Mouse (Mus musculus) gastrocnemius, adult 2 months (tissue): Measurements from ENCODE around the gene Khdc4. TPM values are rescaled to one million over a fixed set of nuclear protein-coding genes. Genes with fewer than 3 reads are reported as not detected.
"Not testable (repeated sequence)": the region's sequence is repeated elsewhere in the genome, so short reads cannot be mapped to it uniquely, and the experiment has no call there.

ENCODE experiments used
- DNase-seq: peaks from one replicate; pipeline ENCODE4 v3.0.0; 2022
- H3K27ac ChIP-seq: fragments of 200-600 bp; 2 replicates; pipeline ENCODE4 v1.8.1; 2022; ENCODE audit warnings: mild to moderate bottlenecking
- H3K4me3 ChIP-seq: fragments of 200-600 bp; 2 replicates; pipeline ENCODE4 v1.8.1; 2022; ENCODE audit warnings: mild to moderate bottlenecking, moderate library complexity
- CTCF ChIP-seq: fragments of 200-600 bp; IDR thresholded peaks from 2 replicates; pipeline ENCODE4 v1.8.1; 2022; ENCODE audit warnings: antibody characterized with exemption, mild to moderate bottlenecking, moderate library complexity
- intact Hi-C: fragments of 180-260 bp; cut with DNase I; formaldehyde crosslinking; loops from one replicate; pipeline ENCODE4 v1.15.1; 2025
- total RNA-seq, 2 experiments: library from RNA; stranded (reverse); gene quantifications; 2 replicates each; pipeline ENCODE4 v1.2.3; 2021

Khdc4 gene
- total RNA-seq, 2 experiments from 2014 or later = 24.0 TPM

DNA sequence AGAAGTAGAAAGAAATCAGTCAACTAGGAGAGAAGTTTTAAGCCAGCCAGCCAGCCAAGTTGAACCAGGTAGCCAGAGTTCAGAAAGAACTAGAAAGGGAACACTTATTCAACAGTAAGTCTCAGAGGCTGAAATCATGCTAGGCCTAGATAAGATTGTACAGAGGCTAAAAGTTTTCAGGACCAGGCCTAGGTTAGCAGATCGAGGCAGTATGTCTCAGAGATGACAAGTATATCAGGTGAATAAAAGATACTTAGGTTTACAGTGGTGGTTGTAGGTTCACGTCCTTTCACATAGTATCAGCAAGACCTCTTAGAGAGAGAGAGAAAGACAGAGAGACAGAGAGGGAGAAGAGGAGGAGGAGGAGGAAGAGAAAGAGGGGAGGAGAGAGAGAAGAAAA, 1.8 kb upstream of the Khdc4 start:
- Histone ChIP-seq H3K27ac (peak overlapping the region; percentile 4; the same call in 1 of the 2 replicates), H3K4me3 (no peak overlapping the region)
- TF ChIP-seq CTCF = no peak
- intact Hi-C loops = loop anchor here (5.0 kb wide), 1 partner anchor 33 kb away; the partner anchor contains the start of gene Rit1
- DNase-seq = no peak

DNA sequence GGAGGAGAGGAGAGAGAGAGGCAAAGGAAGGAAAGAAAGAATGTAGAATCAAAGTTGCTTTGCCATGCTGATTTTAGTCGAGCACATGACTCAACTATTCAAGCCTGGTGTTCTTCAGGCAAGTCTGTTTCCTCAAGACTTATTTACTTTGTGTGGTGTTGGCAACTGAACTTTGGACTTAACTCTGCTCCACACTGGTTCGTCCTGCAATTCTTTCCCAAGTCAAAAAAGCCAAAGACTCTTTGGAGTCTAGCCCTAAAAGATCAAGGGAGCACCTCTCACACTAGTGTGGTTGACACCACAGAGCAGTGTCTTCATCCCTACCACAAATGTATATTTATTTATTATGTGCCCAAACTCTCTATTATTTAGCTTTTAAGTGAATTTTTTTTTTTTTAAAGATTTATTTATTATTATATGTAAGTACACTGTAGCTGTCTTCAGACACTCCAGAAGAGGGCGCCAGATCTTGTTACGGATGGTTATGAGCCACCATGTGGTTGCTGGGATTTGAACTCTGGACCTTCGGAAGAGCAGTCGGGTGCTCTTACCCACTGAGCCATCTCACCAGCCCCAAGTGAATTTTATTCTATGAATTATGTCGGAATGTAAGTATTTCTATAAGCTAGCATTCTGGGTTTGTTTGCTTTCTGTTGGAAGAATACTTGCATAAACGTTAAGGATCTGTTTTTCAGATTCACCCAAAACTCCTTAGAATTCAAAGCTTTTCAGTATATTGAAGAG, 1.2 kb upstream of the Khdc4 start:
- TF ChIP-seq CTCF = peak; percentile 29; the same call in 1 of the 2 replicates
- DNase-seq = no peak
- Histone ChIP-seq H3K4me3 (peak overlapping the region; percentile 100), H3K27ac (peak overlapping the region; percentile 94)
- intact Hi-C loops = loop anchor here (5.0 kb wide), 1 partner anchor 33 kb away; the partner anchor contains the start of gene Rit1

DNA sequence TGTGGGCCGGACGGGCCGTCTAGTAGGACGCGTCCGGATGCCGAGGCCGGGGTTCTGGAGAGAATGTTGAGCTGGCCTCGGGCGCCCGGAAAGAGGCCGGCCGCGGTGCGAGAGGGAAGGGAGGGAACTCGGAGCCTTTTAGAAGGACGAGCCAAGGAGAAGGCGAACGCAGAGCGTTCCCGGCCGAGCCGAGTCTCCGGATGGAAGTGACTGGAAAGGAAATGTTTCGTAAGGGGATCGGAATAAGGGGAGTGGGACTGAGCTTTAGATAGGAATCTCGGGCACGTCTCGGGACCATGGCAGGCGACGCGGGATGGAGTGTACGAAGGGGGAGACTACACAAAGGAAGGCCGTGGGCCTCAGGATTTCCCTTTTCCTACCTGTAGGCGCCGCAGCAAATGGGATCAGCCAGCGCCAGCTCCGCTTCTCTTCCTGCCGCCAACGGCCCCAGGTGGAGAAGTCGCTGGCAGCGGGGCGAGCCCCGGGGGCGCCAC, 402 bp downstream of the Khdc4 start:
- H3K27ac ChIP-seq = peak overlapping the region; percentile 94
- H3K4me3 ChIP-seq = peak overlapping the region; percentile 100
- intact Hi-C loops = no loop called here
- TF ChIP-seq CTCF = 0 out of 2 replicates have a peak, but pooled peaks have one; percentile 27
- DNase-seq = peak; percentile 53

DNA sequence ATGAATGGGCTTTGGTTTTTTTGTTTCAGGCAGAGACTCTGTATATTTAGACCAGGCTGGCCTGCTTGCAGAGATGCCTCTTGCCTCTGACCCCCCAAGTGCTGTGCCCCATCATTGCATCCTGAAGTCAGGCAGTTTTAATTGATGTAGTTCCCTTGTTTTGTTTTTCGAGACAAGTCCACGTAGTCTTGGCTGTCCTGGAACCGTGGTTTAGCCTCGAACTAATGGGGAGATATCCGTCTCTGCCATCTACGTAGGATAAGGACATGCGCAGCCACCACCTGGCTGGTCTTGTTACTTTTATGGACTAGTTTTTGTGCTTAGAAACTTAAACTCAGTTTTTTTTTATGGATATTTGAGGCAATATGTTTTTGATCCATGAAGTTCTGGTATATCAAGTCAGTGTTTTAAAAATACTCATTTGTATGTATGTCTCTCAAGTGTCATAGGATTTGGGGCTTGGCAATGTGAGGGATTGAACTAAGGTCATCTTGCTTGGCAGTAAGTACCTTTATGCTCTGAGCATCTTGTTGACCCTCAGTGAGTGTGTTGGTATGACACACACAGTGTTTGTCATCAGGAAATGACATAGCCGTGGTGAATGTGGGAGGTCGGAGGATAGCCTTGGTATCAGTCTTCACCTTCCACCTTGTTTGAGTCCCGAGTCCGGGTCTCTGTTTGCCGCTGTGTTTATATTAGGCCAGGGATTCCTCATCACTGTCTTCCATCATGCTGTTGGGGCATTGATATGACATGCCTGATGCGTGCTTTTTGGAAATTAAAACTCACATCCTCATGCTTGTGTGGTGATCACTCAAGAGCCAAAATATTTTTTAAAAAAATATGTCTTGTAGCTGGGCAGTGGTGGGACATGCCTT, 1.4 kb downstream of the Khdc4 start:
- DNase-seq = no peak
- no peak for TF ChIP-seq CTCF
- Histone ChIP-seq H3K27ac (peak overlapping the region; percentile 94), H3K4me3 (peak overlapping the region; percentile 100)
- intact Hi-C loops = no loop called here

DNA sequence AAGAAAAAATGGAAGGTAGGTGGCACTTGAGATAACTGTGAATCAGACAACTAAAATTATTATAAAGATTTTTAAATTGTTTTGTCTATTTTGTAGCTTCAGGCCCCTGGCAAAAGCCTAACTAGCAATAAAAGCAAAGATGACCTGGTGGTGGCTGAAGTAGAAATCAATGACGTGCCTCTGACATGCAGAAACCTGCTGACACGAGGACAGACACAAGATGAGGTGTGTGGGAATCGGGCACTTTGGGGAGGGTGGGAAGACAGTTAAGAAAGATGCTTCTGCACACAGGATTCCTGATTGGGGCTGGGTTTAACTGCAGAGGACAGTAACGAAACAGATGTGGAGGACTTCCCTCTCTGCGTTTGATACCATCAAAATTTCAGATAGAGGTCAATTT, 3.5 kb downstream of the Khdc4 start:
- intact Hi-C loops = no loop called here
- Histone ChIP-seq H3K27ac (no peak overlapping the region), H3K4me3 (no peak overlapping the region)
- no peak for DNase-seq
- no peak for TF ChIP-seq CTCF

DNA sequence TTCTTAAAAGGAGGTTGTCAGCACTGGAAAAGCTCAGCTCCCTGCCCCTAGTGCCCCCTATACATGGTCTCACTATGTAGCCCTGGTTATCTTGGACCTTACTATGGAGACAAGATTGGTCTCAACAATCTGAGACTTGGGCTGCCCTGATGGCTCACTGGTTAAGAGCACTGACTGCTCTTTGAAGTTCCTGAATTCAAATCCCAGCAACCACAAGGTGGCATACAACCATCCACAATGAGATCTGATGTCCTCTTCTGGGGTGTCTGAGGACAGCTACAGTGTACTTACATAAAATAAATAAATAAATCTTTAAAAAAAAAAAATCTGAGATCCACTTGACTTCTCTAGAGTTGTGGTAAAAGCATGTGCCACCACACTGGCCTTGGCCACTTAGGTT, 9.9 kb downstream of the Khdc4 start:
- no peak overlapping the region for H3K4me3 ChIP-seq
- TF ChIP-seq CTCF = no peak
- intact Hi-C loops = loop anchor here (10.0 kb wide), 1 partner anchor 369 kb away; no protein-coding TSS in a partner anchor

DNA sequence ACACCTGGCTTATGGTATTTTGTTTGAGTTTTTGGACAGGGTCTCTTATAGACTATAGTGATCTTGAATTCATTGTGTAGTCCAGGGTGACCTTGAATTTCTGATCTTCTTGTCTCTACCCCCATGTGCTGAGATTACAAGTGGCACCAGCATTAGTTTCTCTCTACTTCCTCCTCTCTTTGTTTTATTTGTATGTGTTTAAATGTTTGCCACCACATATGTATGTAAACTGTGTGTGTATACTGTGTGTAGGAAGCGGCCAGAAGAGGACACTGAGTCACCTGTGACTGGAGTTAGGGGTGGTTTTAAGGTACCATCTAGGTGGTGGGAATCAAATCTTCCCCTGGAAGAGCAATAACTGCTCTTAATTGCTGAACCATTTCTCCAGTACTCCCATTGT, 12.4 kb downstream of the Khdc4 start:
- no peak for DNase-seq
- Histone ChIP-seq H3K27ac (no peak overlapping the region), H3K4me3 (no peak overlapping the region)
- intact Hi-C loops = loop anchor here (10.0 kb wide), 1 partner anchor 367 kb away; no protein-coding TSS in a partner anchor
- no peak for TF ChIP-seq CTCF

More for the DNA sequence above, 9.9 kb downstream of the Khdc4 start:
- no peak for DNase-seq
- H3K27ac ChIP-seq = no peak overlapping the region

DNA sequence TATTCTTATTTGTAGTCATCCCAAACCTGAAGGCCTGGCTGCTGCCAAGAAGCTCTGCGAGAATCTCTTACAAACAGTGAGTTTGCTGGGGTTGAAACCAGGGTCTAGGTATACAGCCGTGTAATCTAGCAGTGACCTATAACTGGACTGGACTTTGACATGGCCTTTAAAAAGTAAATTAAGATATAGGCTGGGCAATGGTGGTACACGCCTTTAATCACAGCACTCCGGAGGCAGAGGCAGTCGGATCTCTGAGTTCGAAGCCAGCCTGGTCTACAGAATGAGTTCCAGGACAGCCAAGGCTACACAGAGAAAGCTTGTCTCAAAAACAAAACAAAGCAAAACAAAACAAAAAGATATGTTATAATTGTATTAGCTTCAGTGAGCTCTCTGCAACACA, 13.2 kb downstream of the Khdc4 start:
- no peak for TF ChIP-seq CTCF
- no peak overlapping the region for H3K27ac ChIP-seq
- intact Hi-C loops = loop anchor here (10.0 kb wide), 1 partner anchor 366 kb away; no protein-coding TSS in a partner anchor
- no peak overlapping the region for H3K4me3 ChIP-seq
- DNase-seq = no peak

DNA sequence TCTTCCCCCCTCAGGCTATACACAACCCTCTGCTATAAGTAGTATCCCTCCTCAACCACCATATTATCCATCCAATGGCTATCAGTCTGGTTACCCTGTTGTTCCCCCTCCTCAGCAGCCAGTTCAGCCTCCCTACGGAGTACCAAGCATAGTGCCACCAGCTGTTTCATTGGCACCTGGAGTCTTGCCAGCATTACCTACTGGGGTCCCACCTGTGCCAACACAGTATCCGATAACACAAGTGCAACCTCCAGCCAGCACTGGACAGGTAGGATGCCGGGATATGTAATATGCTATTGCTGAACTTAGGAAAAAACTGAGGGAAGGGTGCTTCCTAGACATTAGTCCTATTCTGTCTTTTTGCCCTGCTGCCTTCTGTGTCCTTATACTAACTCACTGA, 14.6 kb downstream of the Khdc4 start:
- no peak for DNase-seq
- Histone ChIP-seq H3K4me3 (no peak overlapping the region), H3K27ac (no peak overlapping the region)
- intact Hi-C loops = no loop called here
- no peak for TF ChIP-seq CTCF

DNA sequence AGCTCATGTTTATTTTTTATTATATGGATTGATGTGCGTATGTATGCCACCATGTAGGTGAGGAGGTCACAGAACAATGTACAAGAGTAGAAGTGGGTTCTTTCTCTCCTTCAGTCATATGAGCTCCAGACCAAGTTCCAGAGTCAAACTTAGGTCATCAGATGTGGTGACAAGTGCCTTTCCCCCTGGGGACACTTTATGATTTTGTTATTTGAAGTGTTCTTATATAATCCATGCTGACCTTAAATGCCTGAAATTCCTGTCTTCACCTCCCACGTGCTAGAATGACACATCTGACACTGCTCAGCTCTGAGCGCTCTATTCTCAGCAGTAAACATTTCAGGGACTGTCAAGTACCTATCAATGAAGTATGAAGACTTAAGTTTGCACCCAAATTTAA, 15.6 kb downstream of the Khdc4 start:
- intact Hi-C loops = no loop called here
- DNase-seq = no peak
- no peak for TF ChIP-seq CTCF
- H3K4me3 ChIP-seq = no peak overlapping the region
- no peak overlapping the region for H3K27ac ChIP-seq

DNA sequence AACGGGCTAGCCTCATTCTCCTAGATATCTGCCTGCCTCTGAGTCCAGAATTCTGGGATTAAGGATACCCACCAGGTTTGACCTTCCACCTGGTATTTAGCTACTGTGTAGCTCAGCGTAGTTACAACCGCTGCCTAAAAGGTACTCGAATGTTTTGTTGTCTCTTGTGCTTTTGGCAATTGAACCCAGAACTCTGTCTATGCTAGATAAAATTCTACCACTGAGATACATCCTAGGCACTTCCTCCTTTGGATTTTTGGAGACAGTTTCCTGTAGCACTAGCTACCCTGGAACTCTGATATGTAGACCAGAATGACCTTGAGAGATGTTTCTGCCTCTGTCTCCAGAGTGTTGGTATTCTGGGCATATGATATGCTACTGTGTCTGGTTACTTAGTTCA, 28.1 kb downstream of the Khdc4 start:
- DNase-seq = no peak
- H3K27ac ChIP-seq = no peak overlapping the region
- no peak overlapping the region for H3K4me3 ChIP-seq
- no peak for TF ChIP-seq CTCF
- intact Hi-C loops = no loop called here

DNA sequence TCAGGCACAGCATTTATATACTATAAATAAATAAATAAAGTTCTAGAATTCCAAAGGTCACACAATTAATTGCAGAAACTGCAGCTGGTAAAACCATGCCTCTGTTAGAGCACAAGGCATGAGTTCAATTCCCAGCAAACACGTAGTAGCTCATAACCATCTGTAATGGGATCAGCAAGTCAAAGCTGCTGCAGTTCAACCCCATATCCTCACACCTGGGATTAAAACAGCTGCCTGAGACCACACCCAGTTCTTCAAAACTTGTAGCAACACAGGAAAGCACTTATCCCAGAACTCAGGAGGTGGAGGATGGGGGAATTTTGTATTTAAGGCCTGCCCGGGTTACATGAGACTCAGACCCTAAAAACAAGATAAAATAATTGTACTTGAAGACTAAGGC, 29.1 kb downstream of the Khdc4 start:
- no peak overlapping the region for H3K27ac ChIP-seq
- H3K4me3 ChIP-seq = no peak overlapping the region
- no peak for TF ChIP-seq CTCF
- intact Hi-C loops = loop anchor here (5.0 kb wide), 1 partner anchor 32 kb away; no protein-coding TSS in a partner anchor
- DNase-seq = no peak

DNA sequence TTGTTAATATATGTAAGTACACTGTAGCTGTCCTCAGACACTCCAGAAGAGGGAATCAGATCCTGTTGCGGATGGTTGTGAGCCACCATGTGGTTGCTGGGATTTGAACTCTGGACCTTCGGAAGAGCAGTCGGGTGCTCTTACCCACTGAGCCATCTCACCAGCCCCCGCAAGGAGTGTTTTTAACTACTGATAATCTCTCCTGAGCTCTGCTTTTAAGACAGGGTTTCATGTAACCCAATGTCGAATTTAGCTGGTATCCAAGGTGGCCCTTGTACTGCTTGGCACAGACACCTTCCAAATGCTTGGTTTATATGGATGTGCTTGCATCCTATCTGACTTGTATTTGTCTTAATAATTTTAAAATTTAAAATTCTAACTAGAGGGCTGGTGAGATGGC, 30.1 kb downstream of the Khdc4 start:
- intact Hi-C loops = loop anchor here (5.0 kb wide), 1 partner anchor 33 kb away; no protein-coding TSS in a partner anchor
- DNase-seq, H3K27ac ChIP-seq, H3K4me3 ChIP-seq: not testable (repeated sequence)
